Mouse (Mus musculus): Measurements from ENCODE around the gene Scap. TPM values are rescaled to one million over a fixed set of nuclear protein-coding genes. Genes with fewer than 3 reads are reported as not detected.

Scap gene
- total and polyA plus RNA-seq, 3 experiments, result 24.7 to 48.9 (median 40.4) TPM

DNA sequence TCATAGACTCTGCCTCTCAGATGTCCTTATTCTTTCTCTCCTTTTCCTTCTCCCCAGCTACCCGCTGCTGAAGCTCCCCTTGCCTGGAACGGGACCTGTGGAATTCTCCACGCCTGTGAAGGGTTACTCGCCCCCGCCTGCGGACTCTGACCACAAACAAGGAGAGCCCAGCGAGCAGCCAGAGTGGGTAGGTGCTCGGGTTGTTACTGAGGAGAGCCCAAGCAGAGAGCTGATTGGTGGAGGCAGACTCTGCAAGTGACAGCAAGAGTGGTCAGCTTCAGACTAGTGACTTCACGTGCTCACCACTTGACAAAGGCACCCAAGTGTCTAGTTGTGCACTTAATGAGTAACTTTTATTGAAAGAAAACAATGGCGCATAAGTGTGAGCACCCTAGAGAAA lies 29.2 kb downstream of the Scap start:
- DNase-seq (ENCODE audit: extremely low read depth), result no peak
- in situ Hi-C loops (cut with MboI; ENCODE audit: low pct_ligation_motif_present, low pct_unique_long_range_greater_than_20kb, low sequenced_read_pairs) (no loop called here), dilution Hi-C loops (cut with MboI; ENCODE audit: extremely low pct_ligation_motif_present, extremely low pct_unique_long_range_greater_than_20kb, low sequenced_read_pairs) (no loop called here)
- no peak overlapping the region for H3K9ac ChIP-seq (ENCODE audit: insufficient read depth, low read depth)
- no peaks in the 10 kb centered on the region for H3K9me3 ChIP-seq (replicated peaks; ENCODE audit: low read length)
- TF ChIP-seq USF2 (conservative IDR thresholded peaks at IDR 0.05; ENCODE audit: low read depth, low read length), result no peak
- no peak for TF ChIP-seq ZC3H11A (IDR thresholded peaks at IDR 0.05; ENCODE audit: low read depth, low read length)
- no peak for TF ChIP-seq MXI1 (IDR thresholded peaks at IDR 0.05; ENCODE audit: low read depth, low read length)
- TF ChIP-seq MYC (IDR thresholded peaks at IDR 0.05; ENCODE audit: low read depth, low read length), result no peak
- TF ChIP-seq BHLHE40 (IDR thresholded peaks at IDR 0.05; ENCODE audit: low read depth, low read length), result no peak
- TF ChIP-seq MEF2A (IDR thresholded peaks at IDR 0.05; ENCODE audit: borderline replicate concordance, low read depth, low read length), result no peak
- TF ChIP-seq SMC3 (IDR thresholded peaks at IDR 0.05; ENCODE audit: low read depth, low read length), result no peak
- no peak for TF ChIP-seq TCF12 (IDR thresholded peaks at IDR 0.05; ENCODE audit: low read depth, low read length)
- no peak for TF ChIP-seq NRF1 (IDR thresholded peaks at IDR 0.05; ENCODE audit: low read depth, low read length)
- H3K27ac ChIP-seq (ENCODE audit: insufficient read depth, low read depth), result no peak overlapping the region
- H3K4me3 ChIP-seq (replicated peaks in 1 of 3; ENCODE audit: low read depth in 2 of 3, low read length in 2 of 3, poor library complexity in 1 of 3), result no peak overlapping the region
- no peaks in the 10 kb centered on the region for H3K79me2 ChIP-seq (replicated peaks; ENCODE audit: control insufficient read depth, extremely low read depth, insufficient read depth, poor library complexity, severe bottlenecking)
- H3K4me2 ChIP-seq (ENCODE audit: insufficient read depth, low read depth, poor library complexity, severe bottlenecking), result no peak overlapping the region
- peaks cover 25 to 71% of the 10 kb centered on the region in 2 experiments for H3K36me3 ChIP-seq (replicated peaks in 1 of 2; ENCODE audit: control insufficient read depth in 1 of 2, insufficient read depth in 1 of 2, low read length in 1 of 2)
- peaks cover 5 to 13% of the 10 kb centered on the region in 2 experiments; a peak in 3 of 4 replicates for H3K4me1 ChIP-seq (ENCODE audit: control insufficient read depth in 1 of 2, insufficient read depth in 2 of 2)
- H3K27me3 ChIP-seq (replicated peaks), result no peaks in the 10 kb centered on the region

- H3K4me3 ChIP-seq (replicated peaks in 1 of 3; ENCODE audit: low read depth in 2 of 3, low read length in 2 of 3, poor library complexity in 1 of 3), result no peak overlapping the region
- in situ Hi-C loops (cut with MboI; ENCODE audit: low pct_ligation_motif_present, low pct_unique_long_range_greater_than_20kb, low sequenced_read_pairs) (no loop called here), dilution Hi-C loops (cut with MboI; ENCODE audit: extremely low pct_ligation_motif_present, extremely low pct_unique_long_range_greater_than_20kb, low sequenced_read_pairs) (no loop called here)
- H3K9ac ChIP-seq (ENCODE audit: insufficient read depth, low read depth), result no peak overlapping the region
- H3K9me3 ChIP-seq (replicated peaks; ENCODE audit: low read length), result no peaks in the 10 kb centered on the region
- H3K36me3 ChIP-seq (replicated peaks in 1 of 2; ENCODE audit: control insufficient read depth in 1 of 2, insufficient read depth in 1 of 2, low read length in 1 of 2), result peaks cover 24 to 87% of the 10 kb centered on the region in 2 experiments
- no peaks in the 10 kb centered on the region for H3K4me1 ChIP-seq (ENCODE audit: control insufficient read depth in 1 of 2, insufficient read depth in 2 of 2)
- H3K4me2 ChIP-seq (ENCODE audit: insufficient read depth, low read depth, poor library complexity, severe bottlenecking), result no peak overlapping the region
- no peak for DNase-seq (ENCODE audit: extremely low read depth)
- H3K27ac ChIP-seq (ENCODE audit: insufficient read depth, low read depth), result no peak overlapping the region
- no peak for TF ChIP-seq PAX5 (IDR thresholded peaks at IDR 0.05; ENCODE audit: low read length)
- no peak for TF ChIP-seq USF1 (IDR thresholded peaks at IDR 0.05; ENCODE audit: low read depth, low read length)
- TF ChIP-seq MYC (IDR thresholded peaks at IDR 0.05; ENCODE audit: low read depth, low read length), result no peak
- no peak for TF ChIP-seq IRF4 (IDR thresholded peaks at IDR 0.05; ENCODE audit: low read depth, low read length)
- no peaks in the 10 kb centered on the region for H3K27me3 ChIP-seq (replicated peaks)
- no peaks in the 10 kb centered on the region for H3K79me2 ChIP-seq (replicated peaks; ENCODE audit: control insufficient read depth, extremely low read depth, insufficient read depth, poor library complexity, severe bottlenecking)
Observed at GRCm38 (mm10) chr9:110366746-110367145, 33.7 kb downstream of the Scap start.

DNA sequence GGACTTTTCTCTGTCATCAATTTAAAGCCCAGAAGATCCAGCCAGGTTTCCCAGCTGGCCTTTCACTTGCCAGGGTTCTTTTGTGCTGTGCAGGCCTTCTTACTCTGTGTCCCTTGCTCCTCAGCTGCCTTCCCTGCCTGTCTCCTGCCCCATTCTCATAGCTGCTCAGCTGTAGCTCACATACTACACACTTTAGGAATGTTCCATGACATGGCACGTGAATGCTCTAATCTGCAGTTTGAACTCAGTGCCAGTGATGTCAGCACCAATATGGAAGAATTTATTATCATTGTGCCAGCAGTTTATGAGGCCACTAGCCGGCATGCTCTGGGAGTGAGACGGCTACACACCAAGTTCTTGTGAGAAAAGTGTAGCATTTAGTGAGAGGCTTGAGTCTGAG lies 36.8 kb downstream of the Scap start:
- H3K4me1 ChIP-seq (ENCODE audit: control insufficient read depth in 1 of 2, insufficient read depth in 2 of 2), result no peaks in the 10 kb centered on the region
- H3K9me3 ChIP-seq (replicated peaks; ENCODE audit: low read length), result no peaks in the 10 kb centered on the region
- H3K36me3 ChIP-seq (replicated peaks in 1 of 2; ENCODE audit: control insufficient read depth in 1 of 2, insufficient read depth in 1 of 2, low read length in 1 of 2), result peaks cover 33 to 93% of the 10 kb centered on the region in 2 experiments
- H3K4me2 ChIP-seq (ENCODE audit: insufficient read depth, low read depth, poor library complexity, severe bottlenecking), result no peak overlapping the region
- no peak for DNase-seq (ENCODE audit: extremely low read depth)
- H3K4me3 ChIP-seq (replicated peaks in 1 of 3; ENCODE audit: low read depth in 2 of 3, low read length in 2 of 3, poor library complexity in 1 of 3), result no peak overlapping the region
- no peak overlapping the region for H3K9ac ChIP-seq (ENCODE audit: insufficient read depth, low read depth)
- no peaks in the 10 kb centered on the region for H3K27me3 ChIP-seq (replicated peaks)
- dilution Hi-C loops (cut with MboI; ENCODE audit: extremely low pct_ligation_motif_present, extremely low pct_unique_long_range_greater_than_20kb, low sequenced_read_pairs) (no loop called here), in situ Hi-C loops (cut with MboI; ENCODE audit: low pct_ligation_motif_present, low pct_unique_long_range_greater_than_20kb, low sequenced_read_pairs) (no loop called here)
- H3K27ac ChIP-seq (ENCODE audit: insufficient read depth, low read depth), result no peak overlapping the region
- H3K79me2 ChIP-seq (replicated peaks; ENCODE audit: control insufficient read depth, extremely low read depth, insufficient read depth, poor library complexity, severe bottlenecking), result no peaks in the 10 kb centered on the region
- TF ChIP-seq JUN (IDR thresholded peaks at IDR 0.05; ENCODE audit: insufficient read depth, low read depth, low read length) (no peak), MYC (IDR thresholded peaks at IDR 0.05; ENCODE audit: low read depth, low read length) (no peak), IRF4 (IDR thresholded peaks at IDR 0.05; ENCODE audit: low read depth, low read length) (no peak), TBP (conservative IDR thresholded peaks at IDR 0.05; ENCODE audit: low read depth, low read length) (no peak), ZC3H11A (IDR thresholded peaks at IDR 0.05; ENCODE audit: low read depth, low read length) (no peak), USF1 (IDR thresholded peaks at IDR 0.05; ENCODE audit: low read depth, low read length) (no peak), USF2 (conservative IDR thresholded peaks at IDR 0.05; ENCODE audit: low read depth, low read length) (no peak), SMC3 (IDR thresholded peaks at IDR 0.05; ENCODE audit: low read depth, low read length) (no peak), RAD21 (IDR thresholded peaks at IDR 0.05; ENCODE audit: low read depth, low read length) (no peak), NELFE (IDR thresholded peaks at IDR 0.05; ENCODE audit: low read depth, low read length) (no peak), POLR2AphosphoS2 (IDR thresholded peaks at IDR 0.05; ENCODE audit: low read depth, low read length) (no peak)
